Mouse (Mus musculus): ENCODE results near the gene Nt5dc2. TPM values are rescaled to one million over a fixed set of nuclear protein-coding genes. Genes with fewer than 3 reads are reported as not detected.
A peak's percentile ranks its signal among the peaks of the same experiment; 100 is the strongest.

The Nt5dc2 gene
- polyA plus RNA-seq, 1 experiment from 2014 or later = 572 TPM

DNA sequence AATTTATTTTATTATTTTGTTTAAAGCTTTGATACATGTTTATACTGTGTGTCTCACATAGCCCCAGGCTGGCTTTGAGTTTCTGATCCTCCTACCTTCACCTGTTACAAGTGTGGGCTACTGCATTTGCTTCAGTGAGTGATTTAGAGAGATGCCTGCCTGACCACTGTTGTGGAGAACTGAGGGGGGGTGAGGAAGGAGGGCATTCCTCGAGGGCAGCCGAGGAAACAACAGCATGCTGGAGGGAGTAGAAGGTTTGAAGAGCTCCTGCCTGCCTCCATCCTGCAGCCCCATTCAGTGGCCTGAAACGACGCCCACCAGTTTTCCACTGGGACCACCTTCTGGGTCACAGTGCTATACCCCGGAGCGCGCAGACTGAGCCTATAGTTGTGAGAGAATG lies 34.6 kb downstream of the Nt5dc2 start:
- 65% methylated on average over 7 of the region's 7 CpGs for WGBS
- DNase-seq (ENCODE audit: low spot score) = no peak
- peaks cover 11% of the 10 kb centered on the region for H3K36me3 ChIP-seq
- H3K4me3 ChIP-seq = no peak overlapping the region
- peaks cover 35% of the 10 kb centered on the region for H3K4me1 ChIP-seq
- H3K27ac ChIP-seq (replicated peaks) = no peak overlapping the region
- no peaks in the 10 kb centered on the region for H3K27me3 ChIP-seq (ENCODE audit: low read depth, poor library complexity, severe bottlenecking)
- no peaks in the 10 kb centered on the region for H3K9me3 ChIP-seq (replicated peaks)

DNA sequence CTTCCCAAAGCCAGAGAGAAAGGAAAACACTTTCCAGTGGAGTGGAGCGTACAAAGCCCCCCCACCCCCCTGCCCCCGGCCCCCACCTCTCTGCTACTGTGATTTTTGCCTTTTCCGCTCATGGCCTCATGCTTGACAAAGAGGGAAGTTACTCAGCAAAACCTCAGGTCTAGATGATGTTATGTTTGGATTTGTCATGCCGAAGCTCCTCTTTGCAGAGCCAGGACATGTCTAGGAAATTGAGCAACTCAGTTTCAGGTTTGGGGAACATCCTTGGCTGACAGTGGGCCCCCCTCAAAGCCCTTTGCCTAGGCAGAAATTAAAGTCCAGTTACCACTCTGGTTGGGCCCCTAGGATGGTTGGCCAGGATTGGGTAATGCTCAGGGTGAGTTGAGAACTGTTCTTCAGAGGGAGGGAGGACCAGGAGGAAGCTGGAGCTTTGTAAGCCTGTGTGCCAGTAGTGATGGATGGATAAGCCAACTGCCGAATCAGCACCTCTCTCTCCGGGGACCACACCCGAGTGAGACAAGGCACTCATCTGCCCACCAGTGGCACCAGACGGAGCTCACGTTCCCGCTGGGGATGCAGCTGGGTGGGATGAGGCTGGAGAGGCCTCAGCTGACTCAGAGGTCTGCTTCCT lies 35.3 kb downstream of the Nt5dc2 start:
- Histone ChIP-seq H3K27me3 (ENCODE audit: low read depth, poor library complexity, severe bottlenecking) (no peaks in the 10 kb centered on the region), H3K9me3 (replicated peaks) (no peaks in the 10 kb centered on the region), H3K4me1 (peaks cover 32% of the 10 kb centered on the region), H3K36me3 (peaks cover 17% of the 10 kb centered on the region), H3K27ac (replicated peaks) (peak overlapping the region; percentile 47), H3K4me3 (no peak overlapping the region)
- 84% methylated on average over 10 of the region's 10 CpGs for WGBS
- DNase-seq (ENCODE audit: low spot score) = no peak

DNA sequence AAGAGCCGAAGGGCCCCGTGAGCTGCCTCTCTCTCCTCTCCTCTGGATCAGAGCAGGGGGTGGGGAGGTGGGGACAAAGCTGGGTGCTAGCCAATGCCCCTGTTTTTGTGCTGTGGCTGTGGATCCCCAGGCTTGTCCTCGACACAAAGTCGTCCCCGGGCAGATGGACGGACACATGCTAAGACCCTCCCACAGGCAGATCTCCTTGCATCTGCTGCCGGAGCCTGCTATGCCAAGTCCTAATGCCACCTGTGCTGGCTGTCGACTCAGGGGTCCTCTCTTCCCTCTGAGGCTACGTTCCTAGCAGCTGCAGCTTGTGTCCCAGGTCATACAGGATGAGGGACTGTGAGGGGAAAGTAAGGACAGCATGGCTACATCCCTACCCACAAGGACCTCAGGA lies 36.0 kb downstream of the Nt5dc2 start:
- Histone ChIP-seq H3K27ac (replicated peaks) (peak overlapping the region; percentile 47), H3K27me3 (ENCODE audit: low read depth, poor library complexity, severe bottlenecking) (no peaks in the 10 kb centered on the region), H3K9me3 (replicated peaks) (no peaks in the 10 kb centered on the region), H3K36me3 (peaks cover 24% of the 10 kb centered on the region), H3K4me1 (peaks cover 28% of the 10 kb centered on the region), H3K4me3 (peak overlapping the region; percentile 20)
- WGBS = 76% methylated on average over 9 of the region's 9 CpGs
- no peak for DNase-seq (ENCODE audit: low spot score)

DNA sequence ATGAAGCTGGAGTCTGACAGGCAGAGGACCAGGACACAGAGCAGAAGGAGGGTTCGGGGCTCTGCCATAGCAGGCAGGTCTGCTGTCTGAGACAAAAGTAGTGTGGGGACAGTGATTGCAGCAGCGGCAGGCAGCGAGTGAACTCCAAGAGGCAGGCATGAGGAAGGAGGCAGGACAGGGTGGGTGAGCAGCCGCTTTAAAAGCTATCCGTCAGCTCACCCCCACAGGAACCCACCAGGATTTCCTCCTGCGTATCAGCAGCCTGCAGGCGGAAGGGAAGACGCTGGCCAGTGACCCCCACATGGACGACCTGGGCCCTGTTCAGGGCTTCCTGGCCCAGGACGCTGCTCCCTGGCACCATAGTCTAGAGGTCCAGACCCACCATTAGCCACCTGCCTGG lies 37.6 kb downstream of the Nt5dc2 start, which contains the start of gene Stab1:
TSS of gene Stab1 (minus strand) at position 217 of the 400 bp plus-strand sequence.
- 68% methylated on average over 10 of the region's 10 CpGs for WGBS
- H3K9me3 ChIP-seq (replicated peaks) = no peaks in the 10 kb centered on the region
- H3K27ac ChIP-seq (replicated peaks) = peak within 1 kb of the TSS; percentile 1; the same call in 1 of the 2 replicates
- H3K4me3 ChIP-seq = peak within 1 kb of the TSS; percentile 20
- H3K27me3 ChIP-seq (ENCODE audit: low read depth, poor library complexity, severe bottlenecking) = no peaks in the 10 kb centered on the region
- H3K4me1 ChIP-seq = peaks cover 24% of the 10 kb centered on the region
- no peak for DNase-seq (ENCODE audit: low spot score)
- H3K36me3 ChIP-seq = peaks cover 40% of the 10 kb centered on the region

- Histone ChIP-seq H3K27me3 (ENCODE audit: low read depth, poor library complexity, severe bottlenecking) (no peaks in the 10 kb centered on the region), H3K9me3 (replicated peaks) (no peaks in the 10 kb centered on the region), H3K4me3 (no peak overlapping the region), H3K4me1 (peaks cover 24% of the 10 kb centered on the region), H3K36me3 (peaks cover 51% of the 10 kb centered on the region), H3K27ac (replicated peaks) (no peak overlapping the region)
- WGBS = 90% methylated on average over 6 of the region's 6 CpGs
- DNase-seq (ENCODE audit: low spot score) = no peak
Observed at GRCm38 (mm10) chr14:31169508-31169907, 38.7 kb downstream of the Nt5dc2 start.

- no peaks in the 10 kb centered on the region for H3K27me3 ChIP-seq (ENCODE audit: low read depth, poor library complexity, severe bottlenecking)
- peaks cover 18% of the 10 kb centered on the region for H3K4me1 ChIP-seq
- DNase-seq (ENCODE audit: low spot score) = no peak
- no peaks in the 10 kb centered on the region for H3K9me3 ChIP-seq (replicated peaks)
- H3K4me3 ChIP-seq = no peak overlapping the region
- 93% methylated on average over 13 of the region's 13 CpGs for WGBS
- no peak overlapping the region for H3K27ac ChIP-seq (replicated peaks)
- H3K36me3 ChIP-seq = peaks cover 66% of the 10 kb centered on the region
Observed at GRCm38 (mm10) chr14:31170963-31171362, 40.1 kb downstream of the Nt5dc2 start.

DNA sequence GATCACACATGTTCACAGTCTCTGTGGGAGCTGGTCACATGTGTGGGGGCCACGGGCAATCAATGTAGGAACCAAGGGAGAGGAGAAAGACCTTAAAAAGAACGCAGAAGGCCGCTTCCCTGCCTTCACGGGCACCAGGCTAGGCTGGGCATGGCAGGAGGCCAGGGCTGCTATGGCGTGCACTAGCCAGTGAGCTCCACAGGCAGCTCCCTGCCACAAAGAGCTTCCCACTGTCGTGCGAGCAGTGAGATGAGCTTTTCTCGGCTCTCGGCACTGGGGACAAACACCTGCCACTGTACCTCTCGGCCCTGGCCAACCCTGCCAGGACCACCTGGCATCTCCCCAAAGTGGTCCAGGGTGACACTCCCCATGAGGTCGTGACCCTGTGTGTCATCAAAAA lies 40.5 kb downstream of the Nt5dc2 start:
- Histone ChIP-seq H3K27me3 (ENCODE audit: low read depth, poor library complexity, severe bottlenecking) (no peaks in the 10 kb centered on the region), H3K9me3 (replicated peaks) (no peaks in the 10 kb centered on the region), H3K27ac (replicated peaks) (no peak overlapping the region), H3K36me3 (peaks cover 70% of the 10 kb centered on the region), H3K4me1 (peaks cover 14% of the 10 kb centered on the region), H3K4me3 (no peak overlapping the region)
- DNase-seq (ENCODE audit: low spot score) = no peak
- WGBS = 91% methylated on average over 11 of the region's 11 CpGs

- Histone ChIP-seq H3K4me3 (no peak overlapping the region), H3K36me3 (peaks cover 74% of the 10 kb centered on the region), H3K27me3 (ENCODE audit: low read depth, poor library complexity, severe bottlenecking) (no peaks in the 10 kb centered on the region), H3K9me3 (replicated peaks) (no peaks in the 10 kb centered on the region), H3K4me1 (peaks cover 12% of the 10 kb centered on the region; the same call in 1 of the 2 replicates), H3K27ac (replicated peaks) (no peak overlapping the region)
- no peak for DNase-seq (ENCODE audit: low spot score)
- WGBS = 97% methylated on average over 15 of the region's 15 CpGs
Observed at GRCm38 (mm10) chr14:31171821-31172220, 41.0 kb downstream of the Nt5dc2 start.

DNA sequence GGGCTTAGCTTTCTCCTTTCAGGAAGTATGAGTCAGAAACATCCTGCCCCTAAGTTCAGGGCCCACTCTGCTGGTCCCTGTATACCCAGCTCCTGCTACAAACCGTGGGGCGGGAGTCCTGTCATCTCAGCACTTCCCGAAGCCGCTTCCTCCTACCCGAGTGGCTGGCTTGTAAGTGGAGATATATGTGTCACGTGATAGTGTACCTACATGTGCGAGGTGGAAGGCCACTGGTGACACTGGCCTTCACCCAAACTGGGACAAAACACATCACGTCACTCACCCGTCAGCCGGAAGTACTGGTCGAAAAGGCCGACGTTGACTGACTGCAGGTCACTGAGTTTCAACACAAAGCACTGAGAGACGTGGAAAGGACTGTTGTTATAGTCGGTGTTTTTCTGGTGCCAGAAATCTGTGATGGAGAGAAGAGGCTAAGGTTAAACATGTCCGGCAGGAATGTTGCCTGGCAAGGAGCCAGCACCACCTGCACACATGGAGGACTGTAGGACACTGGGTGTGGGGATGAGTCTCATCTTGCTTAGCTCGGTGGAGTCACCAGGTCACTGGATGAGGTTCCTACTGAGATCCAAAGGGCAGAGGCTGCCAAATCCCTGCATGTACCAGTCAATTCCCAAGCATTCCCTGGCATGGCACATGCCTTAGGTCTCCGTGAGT lies 42.1 kb downstream of the Nt5dc2 start:
- H3K27me3 ChIP-seq (ENCODE audit: low read depth, poor library complexity, severe bottlenecking) = no peaks in the 10 kb centered on the region
- no peak overlapping the region for H3K4me3 ChIP-seq
- DNase-seq (ENCODE audit: low spot score) = no peak
- no peak overlapping the region for H3K27ac ChIP-seq (replicated peaks)
- WGBS = 93% methylated on average over 18 of the region's 18 CpGs
- H3K36me3 ChIP-seq = peaks cover 85% of the 10 kb centered on the region
- H3K9me3 ChIP-seq (replicated peaks) = no peaks in the 10 kb centered on the region
- H3K4me1 ChIP-seq = peaks cover 6% of the 10 kb centered on the region; the same call in 1 of the 2 replicates

GRCm38 (mm10) chr14:31173537-31173936 lies 42.7 kb downstream of the Nt5dc2 start:
- WGBS = 90% methylated on average over 7 of the region's 7 CpGs
- Histone ChIP-seq H3K36me3 (peaks cover 91% of the 10 kb centered on the region), H3K27ac (replicated peaks) (no peak overlapping the region), H3K27me3 (ENCODE audit: low read depth, poor library complexity, severe bottlenecking) (no peaks in the 10 kb centered on the region), H3K4me3 (no peak overlapping the region), H3K9me3 (replicated peaks) (no peaks in the 10 kb centered on the region), H3K4me1 (peaks cover 1% of the 10 kb centered on the region; the same call in 1 of the 2 replicates)
- DNase-seq (ENCODE audit: low spot score) = no peak

GRCm38 (mm10) chr14:31177287-31177686 lies 46.4 kb downstream of the Nt5dc2 start:
- H3K27ac ChIP-seq (replicated peaks) = no peak overlapping the region
- no peak for DNase-seq (ENCODE audit: low spot score)
- no peaks in the 10 kb centered on the region for H3K27me3 ChIP-seq (ENCODE audit: low read depth, poor library complexity, severe bottlenecking)
- H3K36me3 ChIP-seq = peaks cover 100% of the 10 kb centered on the region
- no peaks in the 10 kb centered on the region for H3K4me1 ChIP-seq
- H3K4me3 ChIP-seq = no peak overlapping the region
- WGBS = 94% methylated on average over 16 of the region's 16 CpGs
- no peaks in the 10 kb centered on the region for H3K9me3 ChIP-seq (replicated peaks)

- DNase-seq (ENCODE audit: low spot score) = no peak
- no peaks in the 10 kb centered on the region for H3K9me3 ChIP-seq (replicated peaks)
- H3K4me1 ChIP-seq = no peaks in the 10 kb centered on the region
- no peak overlapping the region for H3K4me3 ChIP-seq
- peaks cover 100% of the 10 kb centered on the region for H3K36me3 ChIP-seq
- WGBS = 94% methylated on average over 5 of the region's 5 CpGs
- no peak overlapping the region for H3K27ac ChIP-seq (replicated peaks)
- H3K27me3 ChIP-seq (ENCODE audit: low read depth, poor library complexity, severe bottlenecking) = no peaks in the 10 kb centered on the region
Observed at GRCm38 (mm10) chr14:31177715-31178114, 46.9 kb downstream of the Nt5dc2 start.

DNA sequence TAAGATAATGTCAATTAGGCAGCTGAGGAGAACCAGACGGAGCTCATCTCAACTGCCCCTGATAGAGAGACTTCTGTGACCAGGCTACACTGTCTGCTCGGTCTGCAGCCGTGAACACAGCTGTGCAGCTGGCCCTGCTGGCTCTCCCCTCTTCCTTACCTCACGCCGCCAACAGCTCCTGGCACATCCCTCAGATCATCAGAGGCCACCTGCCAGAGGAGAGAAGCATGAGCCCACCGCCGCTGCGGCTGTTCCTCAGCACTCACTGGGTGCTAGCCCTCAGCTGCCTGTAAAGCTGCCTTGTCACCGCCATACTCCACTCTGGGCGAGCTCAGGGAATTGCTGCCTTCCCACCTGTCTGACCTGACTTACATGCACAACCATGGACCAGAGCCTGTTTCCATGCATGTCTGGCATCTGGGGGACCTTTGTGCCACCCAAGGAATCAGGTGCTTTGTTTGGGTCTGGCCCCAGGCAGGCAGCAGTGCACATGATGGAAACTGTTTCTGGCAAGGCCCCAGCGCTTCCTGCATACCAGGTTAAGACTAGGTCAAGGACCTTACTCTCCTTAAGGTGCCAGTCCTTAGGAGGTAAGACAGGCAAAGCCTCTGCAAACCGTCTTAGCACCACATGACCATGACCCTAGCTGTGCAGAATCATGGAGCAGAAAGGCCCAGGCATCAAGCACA lies 49.0 kb downstream of the Nt5dc2 start:
- WGBS = 96% methylated on average over 12 of the region's 12 CpGs
- Histone ChIP-seq H3K36me3 (peaks cover 100% of the 10 kb centered on the region), H3K4me3 (no peak overlapping the region), H3K27me3 (ENCODE audit: low read depth, poor library complexity, severe bottlenecking) (no peaks in the 10 kb centered on the region), H3K4me1 (no peaks in the 10 kb centered on the region), H3K9me3 (replicated peaks) (no peaks in the 10 kb centered on the region), H3K27ac (replicated peaks) (no peak overlapping the region)
- DNase-seq (ENCODE audit: low spot score) = no peak
